Mouse (Mus musculus) lung, postnatal 0 days (tissue): ENCODE data around the gene Rhobtb1. TPM values are rescaled to one million over a fixed set of nuclear protein-coding genes. Genes with fewer than 3 reads are reported as not detected.

ENCODE experiments used
- ATAC-seq: fragments of 200-750 bp; cut with Nextera tagmentation; 2 replicates; pipeline ENCODE4 v1.8.0; 2017; ENCODE audit warnings: moderate library complexity
- DNase-seq: peaks from one replicate; pipeline ENCODE4 v3.0.0-alpha.2; 2016; ENCODE audit warnings: low spot score
- H3K27ac ChIP-seq: fragments of 300-500 bp; sonication (generic); 2 replicates; pipeline ENCODE4 v1.5.1; 2014; ENCODE audit warnings: antibody characterized with exemption, mild to moderate bottlenecking, low read length, mixed read lengths
- H3K27me3 ChIP-seq: fragments of 300-500 bp; sonication (generic); replicated peaks from 2 replicates; pipeline ENCODE4 v1.6.1; 2014; ENCODE audit warnings: low read length, mixed read lengths; ENCODE audit not compliant: insufficient read depth
- H3K36me3 ChIP-seq: fragments of 300-500 bp; sonication (generic); 2 replicates; pipeline ENCODE4 v1.6.1; 2014; ENCODE audit warnings: low read length, mixed read lengths; ENCODE audit not compliant: insufficient read depth
- H3K4me1 ChIP-seq: fragments of 300-500 bp; sonication (generic); 2 replicates; pipeline ENCODE4 v1.6.1; 2014; ENCODE audit warnings: antibody characterized with exemption, low read depth, low read length, mixed read lengths; ENCODE audit not compliant: insufficient read depth
- H3K4me2 ChIP-seq: fragments of 300-500 bp; sonication (generic); replicated peaks from 2 replicates; pipeline ENCODE4 v1.6.1; 2014; ENCODE audit warnings: low read depth, mild to moderate bottlenecking, low read length, moderate library complexity, mixed read lengths
- H3K4me3 ChIP-seq: fragments of 300-500 bp; sonication (generic); 2 replicates; pipeline ENCODE4 v1.5.1; 2014; ENCODE audit warnings: low read depth, low read length
- H3K9ac ChIP-seq: fragments of 300-500 bp; sonication (generic); replicated peaks from 2 replicates; pipeline ENCODE4 v1.6.1; 2014; ENCODE audit warnings: low read depth, mild to moderate bottlenecking
- H3K9me3 ChIP-seq: fragments of 300-500 bp; sonication (generic); 2 replicates; pipeline ENCODE4 v1.6.1; 2016; ENCODE audit warnings: low read length, mixed read lengths
- CTCF ChIP-seq: IDR thresholded peaks from 2 replicates; pipeline ENCODE4 v1.5.1; 2016; ENCODE audit warnings: antibody characterized with exemption, mild to moderate bottlenecking
- EP300 ChIP-seq: IDR thresholded peaks from 2 replicates; pipeline ENCODE4 v1.6.1; 2016; ENCODE audit warnings: antibody characterized with exemption, mild to moderate bottlenecking, control low read depth
- WGBS: fragments of 180-500 bp; shearing (Covaris S2); extraction: QIAGEN DNeasy Blood & Tissue Kit; methylation state at CpG from one replicate; pipeline ENCODE4 v1.1.7; 2014; 5-methylcytosine and 5-hydroxymethylcytosine counted together
- polyA plus RNA-seq: library from polyadenylated mRNA; unstranded; fragments of >200 nt; fragmentation: Nextera tagmentation; extraction: Ambion mirVana; gene quantifications from 2 replicates; pipeline ENCODE4 v1.2.1, GENCODE M21; 2015

Gene Rhobtb1
- polyA plus RNA-seq, 1 experiment from 2014 or later = 15.2 TPM

- Histone ChIP-seq H3K4me1 (no peaks in the 10 kb centered on the region), H3K36me3 (no peaks in the 10 kb centered on the region), H3K9me3 (no peaks in the 10 kb centered on the region), H3K27ac (peak overlapping the region; percentile 81), H3K4me2 (peak overlapping the region; percentile 49), H3K4me3 (peak overlapping the region; percentile 26; the same call in 1 of the 2 replicates), H3K9ac (no peak overlapping the region), H3K27me3 (no peaks in the 10 kb centered on the region)
- WGBS = 15% methylated on average over 21 of the region's 21 CpGs
- ATAC-seq (peak; percentile 95), DNase-seq (peak; percentile 98)
- peak; percentile 81 for TF ChIP-seq CTCF
- TF ChIP-seq EP300 = peak; percentile 74
Observed at GRCm38 (mm10) chr10:69185894-69186893, 35.0 kb downstream of the Rhobtb1 start.

- Histone ChIP-seq H3K36me3 (no peaks in the 10 kb centered on the region), H3K4me1 (no peaks in the 10 kb centered on the region), H3K4me2 (no peak overlapping the region), H3K9ac (no peak overlapping the region), H3K4me3 (no peak overlapping the region), H3K27me3 (no peaks in the 10 kb centered on the region), H3K9me3 (no peaks in the 10 kb centered on the region), H3K27ac (no peak overlapping the region)
- ATAC-seq = no peak
- DNase-seq = no peak
- WGBS = 74% methylated on average over 9 of the region's 9 CpGs
- TF ChIP-seq EP300 (peak; percentile 73), CTCF (no peak)
Observed at GRCm38 (mm10) chr10:69187773-69188443, 36.7 kb downstream of the Rhobtb1 start.

DNA sequence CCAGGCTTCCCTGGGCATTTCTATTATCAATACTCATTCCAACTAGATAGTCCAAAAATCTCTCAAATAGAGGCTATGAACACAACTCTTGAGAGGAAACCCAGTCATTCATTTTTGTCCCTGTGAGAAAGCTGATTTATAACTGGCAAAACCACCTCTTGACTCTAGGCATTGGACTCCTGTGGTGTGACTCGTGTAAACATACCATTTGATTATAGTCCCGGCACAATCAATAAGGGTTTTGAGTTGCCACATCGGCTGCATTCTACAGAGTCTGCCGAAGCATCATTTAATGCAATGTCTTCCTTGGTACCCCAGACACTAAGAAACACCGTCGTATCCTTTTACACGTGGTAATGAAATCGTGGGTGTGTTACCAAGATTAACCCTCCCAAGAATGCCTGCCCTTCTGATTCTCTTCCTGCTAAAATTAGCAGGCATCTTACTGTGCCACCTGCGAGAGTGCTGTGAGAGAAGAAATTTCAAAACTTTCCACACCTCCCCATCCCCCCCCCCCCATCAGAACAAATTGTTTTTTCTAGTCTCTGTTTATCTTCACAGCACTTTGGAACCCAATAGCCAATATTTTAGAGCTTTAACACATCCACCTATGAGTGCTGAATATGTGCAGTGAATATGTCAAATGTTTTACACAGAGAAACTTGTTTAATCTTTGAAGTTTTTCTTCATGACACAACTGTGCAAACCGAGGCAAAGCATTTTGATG is 39.4 kb downstream of the Rhobtb1 start:
- 75% methylated on average over 10 of the region's 10 CpGs for WGBS
- Histone ChIP-seq H3K27me3 (no peaks in the 10 kb centered on the region), H3K27ac (no peak overlapping the region), H3K4me2 (no peak overlapping the region), H3K36me3 (no peaks in the 10 kb centered on the region), H3K9me3 (no peaks in the 10 kb centered on the region), H3K4me1 (no peaks in the 10 kb centered on the region), H3K9ac (no peak overlapping the region), H3K4me3 (no peak overlapping the region)
- DNase-seq (no peak), ATAC-seq (no peak)
- TF ChIP-seq CTCF (no peak), EP300 (no peak)

GRCm38 (mm10) chr10:69192266-69192665 is 41.0 kb downstream of the Rhobtb1 start:
- DNase-seq (no peak), ATAC-seq (no peak)
- Histone ChIP-seq H3K4me3 (no peak overlapping the region), H3K27me3 (no peaks in the 10 kb centered on the region), H3K4me1 (no peaks in the 10 kb centered on the region), H3K27ac (no peak overlapping the region), H3K4me2 (no peak overlapping the region), H3K9ac (no peak overlapping the region), H3K36me3 (no peaks in the 10 kb centered on the region), H3K9me3 (no peaks in the 10 kb centered on the region)
- 90% methylated on average over 5 of the region's 5 CpGs for WGBS
- TF ChIP-seq CTCF (no peak), EP300 (no peak)

DNA sequence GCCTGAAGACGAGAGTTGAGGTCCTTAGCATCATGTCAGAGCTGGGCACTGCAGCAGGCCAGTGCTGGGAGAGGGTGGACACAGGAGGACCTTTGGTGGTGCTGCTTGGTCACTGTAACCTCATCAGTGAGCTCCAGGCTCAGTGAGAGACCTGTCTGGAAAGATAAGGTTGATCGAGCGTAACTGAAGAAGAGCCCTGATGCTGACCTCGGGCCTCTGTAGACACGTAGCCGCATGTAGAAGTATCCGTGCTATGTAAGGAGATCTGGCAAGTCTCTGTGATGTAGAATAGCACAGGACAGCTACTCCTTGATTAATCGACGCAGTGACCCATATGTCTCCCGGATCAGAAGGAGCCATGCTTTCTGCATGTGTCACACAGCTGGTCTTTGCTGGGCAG is 42.5 kb downstream of the Rhobtb1 start:
- 88% methylated on average over 10 of the region's 10 CpGs for whole genome bisulfite sequencing
- Histone ChIP-seq H3K36me3 (no peaks in the 10 kb centered on the region), H3K27me3 (no peaks in the 10 kb centered on the region), H3K4me3 (no peak overlapping the region), H3K9ac (no peak overlapping the region), H3K4me2 (no peak overlapping the region), H3K4me1 (no peaks in the 10 kb centered on the region), H3K27ac (no peak overlapping the region), H3K9me3 (no peaks in the 10 kb centered on the region)
- TF ChIP-seq CTCF (no peak), EP300 (no peak)
- ATAC-seq (no peak), DNase-seq (no peak)
